Mouse (Mus musculus) liver, postnatal 0 days (tissue): ENCODE measurements around the gene Arl3. TPM values are rescaled to one million over a fixed set of nuclear protein-coding genes. Genes with fewer than 3 reads are reported as not detected.

ENCODE experiments used
- ATAC-seq: fragments of 200-750 bp; cut with Nextera tagmentation; 2 replicates; pipeline ENCODE4 v1.8.0; 2017; ENCODE audit warnings: mild to moderate bottlenecking, moderate library complexity
- DNase-seq: peaks from one replicate; pipeline ENCODE4 v3.0.0-alpha.2; 2016
- H3K27ac ChIP-seq: fragments of 300-500 bp; sonication (generic); 2 replicates; pipeline ENCODE4 v1.5.1; 2014; ENCODE audit warnings: antibody characterized with exemption, moderate library complexity, mild to moderate bottlenecking, low read depth
- H3K27me3 ChIP-seq: fragments of 300-500 bp; sonication (generic); 2 replicates; pipeline ENCODE4 v1.6.1; 2014; ENCODE audit warnings: low read length, control low read depth, mixed read lengths; ENCODE audit not compliant: insufficient read depth
- H3K36me3 ChIP-seq: fragments of 300-500 bp; sonication (generic); replicated peaks from 2 replicates; pipeline ENCODE4 v1.6.1; 2014; ENCODE audit warnings: mild to moderate bottlenecking, control low read depth, low read length, moderate library complexity, mixed read lengths; ENCODE audit not compliant: insufficient read depth
- H3K4me1 ChIP-seq: fragments of 300-500 bp; sonication (generic); 2 replicates; pipeline ENCODE4 v1.6.1; 2014; ENCODE audit warnings: antibody characterized with exemption, mild to moderate bottlenecking, control low read depth; ENCODE audit not compliant: insufficient read depth
- H3K4me2 ChIP-seq: fragments of 300-500 bp; sonication (generic); 2 replicates; pipeline ENCODE4 v1.6.1; 2014; ENCODE audit warnings: low read depth, mild to moderate bottlenecking, low read length, moderate library complexity, mixed read lengths
- H3K4me3 ChIP-seq: fragments of 300-500 bp; sonication (generic); 2 replicates; pipeline ENCODE4 v1.5.1; 2014; ENCODE audit warnings: low read depth, low read length
- H3K9ac ChIP-seq: fragments of 300-500 bp; sonication (generic); replicated peaks from 2 replicates; pipeline ENCODE4 v1.6.1; 2014; ENCODE audit warnings: mild to moderate bottlenecking, moderate library complexity
- H3K9me3 ChIP-seq: fragments of 300-500 bp; sonication (generic); 2 replicates; pipeline ENCODE4 v1.6.1; 2016; ENCODE audit warnings: mild to moderate bottlenecking, control low read depth, low read length, mixed read lengths
- CTCF ChIP-seq: sonication (generic); IDR thresholded peaks from 2 replicates; pipeline ENCODE4 v1.5.1; 2016; ENCODE audit warnings: antibody characterized with exemption, low read depth
- EP300 ChIP-seq: IDR thresholded peaks from 2 replicates; pipeline ENCODE4 v1.6.1; 2016; ENCODE audit warnings: antibody characterized with exemption, low read depth, mild to moderate bottlenecking
- WGBS: fragments of 180-500 bp; shearing (Covaris S2); extraction: QIAGEN DNeasy Blood & Tissue Kit; methylation state at CpG from one replicate; pipeline ENCODE4 v1.1.7; 2014; ENCODE audit not compliant: insufficient replicate concordance; 5-methylcytosine and 5-hydroxymethylcytosine counted together
- polyA plus RNA-seq: library from polyadenylated mRNA; unstranded; fragments of >200 nt; fragmentation: Nextera tagmentation; extraction: Ambion mirVana; gene quantifications from 2 replicates; pipeline ENCODE4 v1.2.1, GENCODE M21; 2015

Gene Arl3
- polyA plus RNA-seq, 1 experiment from 2014 or later, result 17.0 TPM

DNA sequence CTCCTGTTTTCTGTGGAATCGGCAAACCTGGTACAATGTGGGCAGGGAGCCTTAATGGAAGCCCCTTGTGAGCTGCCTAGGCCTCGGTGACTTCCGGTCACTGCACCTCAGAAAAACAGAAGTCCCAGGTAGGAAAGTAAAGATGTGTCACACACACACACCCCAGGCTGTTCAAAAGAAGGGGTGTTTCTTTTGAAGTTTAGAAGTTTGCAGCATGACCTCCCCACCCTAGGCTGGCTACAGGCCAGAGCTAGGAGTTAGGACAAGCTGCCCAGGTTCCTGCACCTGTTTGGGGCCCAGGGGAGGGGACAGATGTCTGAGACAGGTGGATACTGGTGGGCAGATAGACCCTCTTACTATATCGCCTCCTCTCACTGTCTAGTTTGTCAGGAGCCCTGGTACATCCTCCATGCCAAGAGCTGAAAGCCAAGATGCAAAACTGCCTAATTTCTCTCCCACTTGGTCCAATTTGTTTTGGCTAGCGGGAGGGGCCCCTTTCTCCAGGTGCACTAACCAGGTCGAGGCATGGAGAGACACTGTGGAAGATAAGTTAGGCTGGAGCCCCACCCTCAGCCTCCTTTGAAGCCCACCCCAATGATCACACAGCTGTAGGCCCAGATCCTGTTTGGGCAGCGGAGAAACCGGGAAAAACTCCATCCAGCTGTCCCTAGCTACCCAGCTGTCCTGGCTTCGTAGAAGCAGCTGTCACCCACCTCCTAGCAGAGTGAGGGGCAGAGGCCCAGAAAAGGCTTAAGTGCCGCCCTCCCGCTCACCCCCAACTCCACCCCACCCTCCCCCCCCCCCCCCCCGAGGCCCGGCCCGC is 55.3 kb downstream of the Arl3 start:
- Histone ChIP-seq H3K36me3 (peaks cover 35% of the 10 kb centered on the region), H3K9me3 (no peaks in the 10 kb centered on the region), H3K27ac (0 out of 2 replicates have a peak overlapping the region, but pooled peaks have one; percentile 39), H3K9ac (no peak overlapping the region; the same call in 1 of the 2 replicates), H3K4me3 (no peak overlapping the region), H3K27me3 (no peaks in the 10 kb centered on the region), H3K4me2 (peak overlapping the region; percentile 58), H3K4me1 (peaks cover 26% of the 10 kb centered on the region)
- DNase-seq (no peak), ATAC-seq (peak; percentile 8; the same call in 1 of the 2 replicates)
- TF ChIP-seq EP300 (no peak), CTCF (no peak)
- 45% methylated on average over 9 of the region's 14 CpGs for WGBS

DNA sequence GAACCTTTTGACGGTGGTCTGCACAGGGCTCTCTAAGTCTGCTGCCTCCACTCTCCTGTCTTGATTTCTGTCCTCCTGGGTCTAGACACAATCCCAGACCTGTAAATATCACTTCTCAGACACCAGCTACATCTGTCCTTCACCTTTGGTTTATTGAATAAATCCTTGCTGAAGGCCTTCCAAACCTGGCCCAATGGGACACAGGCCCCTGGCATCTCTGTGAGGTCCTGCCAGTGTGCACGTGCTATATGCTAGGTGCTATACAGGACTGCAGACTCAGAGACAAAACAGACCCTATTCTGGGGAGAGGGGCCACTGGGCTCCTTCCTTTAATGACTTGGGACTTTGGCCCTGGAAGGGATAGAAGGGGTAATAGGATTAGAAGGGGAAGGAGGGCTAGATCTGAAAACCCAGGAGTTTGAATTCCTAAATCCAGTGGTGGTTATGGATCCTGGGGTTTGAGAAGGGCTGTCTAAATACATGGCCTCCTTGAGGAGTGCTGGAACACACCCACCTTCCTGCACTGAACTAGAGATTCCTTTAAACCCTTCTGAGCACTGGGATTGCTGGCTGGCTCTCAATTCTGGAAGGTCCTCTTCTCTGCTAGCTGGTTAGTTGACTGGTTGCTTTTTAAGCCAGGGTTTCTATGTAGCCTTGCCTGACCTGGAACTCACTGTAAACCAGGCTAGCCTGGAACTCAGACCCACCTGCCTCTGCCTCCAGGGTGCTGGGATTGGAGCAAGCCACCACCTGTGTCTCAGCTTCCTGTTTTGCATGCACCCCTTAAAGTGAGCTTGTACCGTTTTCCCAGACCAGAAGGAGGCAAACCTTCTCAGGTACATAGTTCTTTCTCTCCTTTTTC is 56.1 kb downstream of the Arl3 start:
- ATAC-seq (no peak), DNase-seq (no peak)
- H3K4me3 ChIP-seq, result no peak overlapping the region
- H3K9ac ChIP-seq, result no peak overlapping the region
- peaks cover 43% of the 10 kb centered on the region for H3K36me3 ChIP-seq
- peaks cover 24% of the 10 kb centered on the region for H3K4me1 ChIP-seq
- no peaks in the 10 kb centered on the region for H3K27me3 ChIP-seq
- H3K27ac ChIP-seq, result 0 out of 2 replicates have a peak overlapping the region, but pooled peaks have one; percentile 39
- WGBS, result 67% methylated on average over 3 of the region's 3 CpGs
- H3K4me2 ChIP-seq, result no peak overlapping the region
- TF ChIP-seq EP300 (no peak), CTCF (no peak)
- no peaks in the 10 kb centered on the region for H3K9me3 ChIP-seq

DNA sequence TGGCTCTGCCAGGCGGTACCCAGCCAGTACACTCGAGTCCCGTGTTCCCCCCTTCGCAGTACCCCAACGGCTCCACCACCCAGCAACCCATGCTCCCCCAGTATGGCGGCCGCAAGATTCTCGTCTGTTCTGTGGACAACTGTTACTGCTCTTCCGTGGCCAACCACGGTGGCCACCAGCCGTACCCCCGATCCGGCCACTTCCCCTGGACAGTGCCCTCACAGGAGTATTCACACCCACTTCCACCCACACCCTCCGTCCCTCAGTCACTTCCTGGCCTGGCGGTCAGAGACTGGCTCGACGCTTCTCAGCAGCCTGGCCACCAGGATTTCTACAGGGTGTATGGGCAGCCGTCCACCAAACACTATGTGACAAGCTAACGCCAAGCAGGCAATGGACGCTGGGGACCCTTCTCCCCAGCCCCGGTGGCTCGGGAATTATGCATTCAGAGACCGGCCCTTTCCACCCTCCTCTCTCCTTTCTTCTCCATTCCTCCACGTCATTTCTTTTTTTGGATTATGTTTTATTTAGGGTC is 57.6 kb downstream of the Arl3 start:
- H3K9me3 ChIP-seq, result no peaks in the 10 kb centered on the region
- WGBS, result 87% methylated on average over 24 of the region's 24 CpGs
- H3K36me3 ChIP-seq, result peaks cover 56% of the 10 kb centered on the region
- H3K4me2 ChIP-seq, result no peak overlapping the region
- H3K9ac ChIP-seq, result no peak overlapping the region
- H3K4me1 ChIP-seq, result peaks cover 36% of the 10 kb centered on the region
- no peak overlapping the region for H3K27ac ChIP-seq
- ATAC-seq (no peak), DNase-seq (no peak)
- no peak overlapping the region for H3K4me3 ChIP-seq
- no peaks in the 10 kb centered on the region for H3K27me3 ChIP-seq
- TF ChIP-seq CTCF (no peak), EP300 (no peak)

DNA sequence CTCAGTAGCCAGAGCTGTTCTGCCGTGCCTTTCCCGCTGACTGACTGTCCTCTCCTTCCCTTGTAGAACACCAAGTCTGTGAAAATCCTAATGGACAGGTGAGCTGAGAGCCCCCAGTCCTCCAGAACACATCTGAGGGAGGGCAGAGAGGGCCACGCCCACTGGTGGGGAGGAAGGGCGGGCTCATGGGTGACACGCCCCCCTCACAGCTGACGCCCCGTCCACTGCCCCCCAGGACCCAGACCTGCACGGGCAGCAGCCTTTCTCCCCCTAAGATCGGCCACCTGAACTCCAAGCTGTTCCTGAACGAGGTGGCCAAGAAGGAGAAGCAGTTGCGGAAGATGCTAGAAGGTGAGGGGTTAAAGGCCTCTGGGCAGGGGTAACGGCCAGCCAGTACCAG is 58.6 kb downstream of the Arl3 start:
- TF ChIP-seq EP300, result no peak
- no peak for TF ChIP-seq CTCF
- Histone ChIP-seq H3K36me3 (peaks cover 64% of the 10 kb centered on the region), H3K4me1 (peaks cover 45% of the 10 kb centered on the region), H3K4me2 (no peak overlapping the region), H3K27ac (no peak overlapping the region), H3K9me3 (no peaks in the 10 kb centered on the region), H3K4me3 (no peak overlapping the region), H3K27me3 (no peaks in the 10 kb centered on the region), H3K9ac (no peak overlapping the region)
- WGBS, result 75% methylated on average over 12 of the region's 12 CpGs
- no peak for DNase-seq
- ATAC-seq, result no peak

DNA sequence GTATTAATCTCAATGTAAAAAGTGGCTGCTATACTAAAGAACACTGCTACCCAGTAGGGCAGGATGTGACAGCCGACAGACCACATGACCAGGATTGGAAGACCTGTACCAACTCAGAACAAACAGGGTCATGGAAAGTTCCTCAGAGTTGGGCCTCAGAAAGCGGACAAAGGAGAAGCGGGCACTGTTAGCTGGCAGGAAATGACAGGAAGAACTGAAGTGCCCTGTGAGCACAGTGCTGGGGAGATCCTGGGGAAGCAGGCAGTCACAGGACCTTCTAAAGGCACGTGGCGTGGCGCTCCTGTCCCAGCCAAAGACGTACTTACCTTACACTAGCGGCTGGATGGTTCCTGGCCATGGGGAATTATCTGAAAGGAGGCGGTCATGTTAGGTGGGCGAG is 61.7 kb downstream of the Arl3 start:
- Histone ChIP-seq H3K4me1 (peaks cover 52% of the 10 kb centered on the region), H3K4me2 (no peak overlapping the region), H3K4me3 (no peak overlapping the region), H3K27me3 (no peaks in the 10 kb centered on the region), H3K36me3 (peaks cover 82% of the 10 kb centered on the region), H3K9me3 (no peaks in the 10 kb centered on the region), H3K9ac (no peak overlapping the region), H3K27ac (peak overlapping the region; percentile 70)
- ATAC-seq (peak; percentile 56), DNase-seq (no peak)
- TF ChIP-seq CTCF (no peak), EP300 (no peak)
- WGBS, result 64% methylated on average over 10 of the region's 10 CpGs

DNA sequence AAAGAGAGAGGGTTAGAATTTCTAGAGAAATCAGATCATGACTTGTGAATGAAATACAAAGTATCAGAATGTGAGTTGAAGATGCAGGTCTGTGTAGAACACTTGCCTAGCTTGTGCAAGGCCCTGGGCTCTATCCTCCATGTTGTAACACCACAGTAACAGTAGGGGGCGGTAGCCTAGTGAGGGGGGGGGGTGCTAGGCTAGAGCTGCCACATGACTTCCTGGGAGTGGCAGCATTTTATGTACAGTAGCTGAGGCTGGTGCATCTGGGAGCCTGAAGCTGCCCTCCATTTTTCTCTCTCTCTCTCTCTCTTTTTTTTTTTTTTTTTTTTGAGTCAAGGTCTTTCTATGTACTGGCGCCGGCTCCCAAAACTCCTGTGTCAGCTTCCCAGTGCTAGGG is 62.2 kb downstream of the Arl3 start:
- DNase-seq (no peak), ATAC-seq (peak; percentile 53; the same call in 1 of the 2 replicates)
- Histone ChIP-seq H3K27ac (peak overlapping the region; percentile 70), H3K9ac (0 out of 2 replicates have a peak overlapping the region, but pooled peaks have one; percentile 11), H3K4me3 (no peak overlapping the region), H3K36me3 (peaks cover 84% of the 10 kb centered on the region), H3K9me3 (no peaks in the 10 kb centered on the region), H3K27me3 (no peaks in the 10 kb centered on the region), H3K4me1 (peaks cover 57% of the 10 kb centered on the region), H3K4me2 (no peak overlapping the region)
- TF ChIP-seq EP300 (no peak), CTCF (peak; percentile 72)
- WGBS, result 51% methylated on average over 3 of the region's 3 CpGs
